Mouse (Mus musculus): ENCODE results near the gene Eif3k. TPM values are rescaled to one million over a fixed set of nuclear protein-coding genes. Genes with fewer than 3 reads are reported as not detected.

Eif3k gene
- polyA plus RNA-seq, 1 experiment from 2014 or later = 283 TPM

Other genes with a start within 250 kb of the Eif3k start
- gene Mrps12, start 240.0 kb downstream of the Eif3k start, polyA plus RNA-seq (2015; fragmentation: Nextera tagmentation; extraction: Ambion mirVana) = 122 TPM in 2 replicates
- 20.8 and 21.4 TPM in 2 replicates for gene Sars2, start 239.9 kb downstream of the Eif3k start, polyA plus RNA-seq (2015; fragmentation: Nextera tagmentation; extraction: Ambion mirVana)
- gene Ccer2, start 225.7 kb downstream of the Eif3k start, polyA plus RNA-seq (2015; fragmentation: Nextera tagmentation; extraction: Ambion mirVana) = not detected in 2 replicates
- 60.4 and 65.1 TPM in 2 replicates for gene Sirt2, start 215.1 kb downstream of the Eif3k start, polyA plus RNA-seq (2015; fragmentation: Nextera tagmentation; extraction: Ambion mirVana)
- gene Nfkbib, start 214.4 kb downstream of the Eif3k start, polyA plus RNA-seq (2015; fragmentation: Nextera tagmentation; extraction: Ambion mirVana) = 34.7 and 41.0 TPM in 2 replicates
- gene Rinl, start 192.9 kb downstream of the Eif3k start, polyA plus RNA-seq (2015; fragmentation: Nextera tagmentation; extraction: Ambion mirVana) = 5.8 and 11.1 TPM in 2 replicates
- 135 and 139 TPM in 2 replicates for gene Hnrnpl, start 173.3 kb downstream of the Eif3k start, polyA plus RNA-seq (2015; fragmentation: Nextera tagmentation; extraction: Ambion mirVana)
- 281 and 288 TPM in 2 replicates for gene Ech1, start 156.6 kb downstream of the Eif3k start, polyA plus RNA-seq (2015; fragmentation: Nextera tagmentation; extraction: Ambion mirVana)
- 12.3 and 17.4 TPM in 2 replicates for gene Lgals4, start 148.0 kb downstream of the Eif3k start, polyA plus RNA-seq (2015; fragmentation: Nextera tagmentation; extraction: Ambion mirVana)
- 1.5 and 2.1 TPM in 2 replicates for gene Lgals7, start 118.0 kb downstream of the Eif3k start, polyA plus RNA-seq (2015; fragmentation: Nextera tagmentation; extraction: Ambion mirVana)
- gene Capn12, start 100.4 kb downstream of the Eif3k start, polyA plus RNA-seq (2015; fragmentation: Nextera tagmentation; extraction: Ambion mirVana) = 0.41 and 0.42 TPM in 2 replicates
- 260 and 301 TPM in 2 replicates for gene Actn4, start 19.5 kb downstream of the Eif3k start, polyA plus RNA-seq (2015; fragmentation: Nextera tagmentation; extraction: Ambion mirVana)
- 6.0 and 12.2 TPM in 2 replicates for gene Map4k1, start 186 bp upstream of the Eif3k start, polyA plus RNA-seq (2015; fragmentation: Nextera tagmentation; extraction: Ambion mirVana)
- 0.22 and 0.29 TPM in 2 replicates for gene Ryr1, start 143.3 kb upstream of the Eif3k start, polyA plus RNA-seq (2015; fragmentation: Nextera tagmentation; extraction: Ambion mirVana)
- gene Rasgrp4, start 153.0 kb upstream of the Eif3k start, polyA plus RNA-seq (2015; fragmentation: Nextera tagmentation; extraction: Ambion mirVana) = 0.38 and 0.81 TPM in 2 replicates
- 17.3 and 18.8 TPM in 2 replicates for gene Fam98c, start 174.4 kb upstream of the Eif3k start, polyA plus RNA-seq (2015; fragmentation: Nextera tagmentation; extraction: Ambion mirVana)
- gene Ggn, start 188.3 kb upstream of the Eif3k start, polyA plus RNA-seq (2015; fragmentation: Nextera tagmentation; extraction: Ambion mirVana) = 0.14 and 0.59 TPM in 2 replicates
- gene Spred3, start 188.5 kb upstream of the Eif3k start, polyA plus RNA-seq (2015; fragmentation: Nextera tagmentation; extraction: Ambion mirVana) = 1.2 and 2.0 TPM in 2 replicates
- gene Psmd8, start 198.8 kb upstream of the Eif3k start, polyA plus RNA-seq (2015; fragmentation: Nextera tagmentation; extraction: Ambion mirVana) = 218 and 225 TPM in 2 replicates
- gene Catsperg1, start 232.2 kb upstream of the Eif3k start, polyA plus RNA-seq (2015; fragmentation: Nextera tagmentation; extraction: Ambion mirVana) = 0.09 and 0.45 TPM in 2 replicates